Mouse (Mus musculus): Measurements from ENCODE around the gene Aldh3a1.

- TF ChIP-seq CTCF (IDR thresholded peaks at IDR 0.05; ENCODE audit: low read depth, low read length) (no peak), POLR2A (IDR thresholded peaks at IDR 0.05; ENCODE audit: insufficient read depth, low read length) (no peak)
These were observed 23.5 kb upstream of the Aldh3a1 start for GRCm38 (mm10) chr11:61183820-61184219.
